Mouse (Mus musculus) liver, adult 10 weeks (tissue): ENCODE measurements around the gene Ubtfl1. TPM values are rescaled to one million over a fixed set of nuclear protein-coding genes. Genes with fewer than 3 reads are reported as not detected.

Experiments
- polyA plus RNA-seq: library from polyadenylated mRNA; stranded (reverse); fragments of 350-450 nt; fragmentation: Illumina TruSeq; extraction: RNeasy Lipid Tissue Mini Kit (QIAGEN cat#74804); gene quantifications from one replicate; pipeline ENCODE4 v1.2.3, GENCODE M21; 2014; ENCODE audit warnings: low read depth, low replicate concordance

Gene Ubtfl1
- not detected for polyA plus RNA-seq

DNA sequence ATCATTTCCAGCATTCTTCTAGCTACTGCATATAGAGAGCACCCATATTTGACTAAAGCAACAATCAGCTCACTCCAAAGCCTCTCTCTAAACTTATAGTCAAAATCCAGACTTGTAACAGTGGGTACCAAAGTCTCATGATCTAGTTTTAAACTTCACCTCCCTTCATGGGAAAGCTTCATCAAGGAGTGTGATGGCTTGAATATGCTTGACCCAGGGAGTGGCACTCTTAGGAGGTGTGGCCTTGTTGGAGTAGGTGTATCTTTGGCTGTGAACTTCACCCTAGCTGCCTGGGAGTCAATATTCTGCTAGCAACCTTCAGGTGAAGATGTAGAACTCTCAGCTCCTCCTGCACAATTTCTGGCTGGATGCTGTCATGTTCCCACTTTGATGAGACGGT is at the start of gene Ubtfl1:
Gene Ubtfl1 (plus strand): TSS at position 301 of the 400 bp plus-strand sequence.

DNA sequence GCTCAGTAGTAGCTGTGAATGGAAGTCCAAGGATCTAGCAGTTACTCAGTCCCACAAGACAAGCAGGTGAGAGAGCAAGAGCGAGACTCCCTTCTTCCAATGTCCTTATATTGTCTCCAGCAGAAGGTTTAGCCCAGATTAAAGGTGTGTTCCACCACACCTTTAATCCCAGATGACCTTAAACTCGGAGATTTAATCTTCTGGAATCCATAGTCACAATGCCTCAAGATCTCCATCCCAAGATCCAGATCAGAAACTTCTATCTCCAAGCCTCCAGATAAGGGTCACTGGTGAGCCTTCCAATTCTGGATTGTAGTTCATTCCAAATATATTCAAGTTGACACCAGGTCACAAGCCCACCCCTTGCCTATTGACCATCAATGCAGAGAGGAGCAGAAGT is 1.3 kb upstream of the Ubtfl1 start, which contains the start of gene Naalad2:
Gene Naalad2 (minus strand): TSS at position 101 of the 400 bp plus-strand sequence.

DNA sequence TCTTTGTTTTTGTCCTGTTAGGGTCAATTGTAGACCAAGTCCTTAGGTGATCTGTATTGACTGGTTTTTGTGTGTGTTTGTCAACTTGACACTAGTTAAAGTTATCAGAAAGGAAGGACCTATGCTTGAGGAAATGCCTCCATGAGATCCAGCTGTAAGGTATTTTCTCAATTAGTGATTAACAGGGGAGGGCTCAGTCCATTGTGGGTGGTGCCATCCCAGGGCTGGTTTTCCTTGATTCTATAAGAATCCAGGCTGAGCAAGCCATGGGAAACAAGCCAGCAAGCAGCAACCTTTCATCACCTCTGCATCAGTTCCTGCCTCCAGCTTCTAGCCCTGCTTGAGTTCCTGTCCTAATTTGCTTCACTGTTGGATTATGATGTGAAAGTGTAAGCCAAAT is 26.1 kb downstream of the Ubtfl1 start, which contains the start of gene Mbd3l2:
Gene Mbd3l2 (plus strand): TSS at position 301 of the 400 bp plus-strand sequence.

Other genes with a start within 250 kb of the Ubtfl1 start
- gene Chordc1, start 112.3 kb upstream of the Ubtfl1 start, polyA plus RNA-seq = 80.6 TPM
- 2.0 TPM for gene Naalad2, start 1.4 kb upstream of the Ubtfl1 start, polyA plus RNA-seq
- gene Mbd3l2, start 26.2 kb downstream of the Ubtfl1 start, polyA plus RNA-seq = not detected
- 1.5 TPM for gene Zfp558, start 73.8 kb downstream of the Ubtfl1 start, polyA plus RNA-seq
- not detected for gene Mbd3l1, start 73.9 kb downstream of the Ubtfl1 start, polyA plus RNA-seq